Mouse (Mus musculus) heart, embryonic 12.5 days (tissue): ENCODE results near the gene Cnbp. TPM values are rescaled to one million over a fixed set of nuclear protein-coding genes. Genes with fewer than 3 reads are reported as not detected.

Source experiments
- ATAC-seq: fragments of 200-750 bp; cut with Nextera tagmentation; 2 replicates; pipeline ENCODE4 v1.8.0; 2017; ENCODE audit warnings: moderate TSS enrichment, moderate library complexity; ENCODE audit not compliant: insufficient number of reproducible peaks, low FRiP score
- H3K27ac ChIP-seq: fragments of 300-500 bp; sonication (generic); 2 replicates; pipeline ENCODE4 v1.5.1; 2016; ENCODE audit warnings: mild to moderate bottlenecking, moderate library complexity; ENCODE audit not compliant: poor library complexity, severe bottlenecking
- H3K27me3 ChIP-seq: fragments of 300-500 bp; sonication (generic); replicated peaks from 2 replicates; pipeline ENCODE4 v1.6.1; 2016; ENCODE audit warnings: mild to moderate bottlenecking, moderate library complexity
- H3K36me3 ChIP-seq: fragments of 300-500 bp; sonication (generic); 2 replicates; pipeline ENCODE4 v1.6.1; 2016; ENCODE audit warnings: mild to moderate bottlenecking, moderate library complexity
- H3K4me1 ChIP-seq: fragments of 300-500 bp; sonication (generic); replicated peaks from 2 replicates; pipeline ENCODE4 v1.6.1; 2016; ENCODE audit warnings: mild to moderate bottlenecking
- H3K4me2 ChIP-seq: fragments of 300-500 bp; sonication (generic); 2 replicates; pipeline ENCODE4 v1.6.1; 2016; ENCODE audit warnings: mild to moderate bottlenecking, moderate library complexity
- H3K4me3 ChIP-seq: fragments of 300-500 bp; sonication (generic); 2 replicates; pipeline ENCODE4 v1.5.1; 2016; ENCODE audit warnings: mild to moderate bottlenecking
- H3K9ac ChIP-seq: fragments of 300-500 bp; sonication (generic); 2 replicates; pipeline ENCODE4 v1.6.1; 2016; ENCODE audit warnings: mild to moderate bottlenecking, moderate library complexity
- H3K9me3 ChIP-seq: fragments of 300-500 bp; sonication (generic); replicated peaks from 2 replicates; pipeline ENCODE4 v1.6.1; 2016; ENCODE audit warnings: mild to moderate bottlenecking, moderate library complexity
- WGBS: fragments of 180-500 bp; shearing (Covaris S2); methylation state at CpG from one replicate; pipeline ENCODE4 v1.1.7; 2016; 5-methylcytosine and 5-hydroxymethylcytosine counted together
- polyA plus RNA-seq: library from polyadenylated mRNA; unstranded; fragments of >200 nt; fragmentation: Nextera tagmentation; extraction: Ambion mirVana; gene quantifications from 2 replicates; pipeline ENCODE4 v1.2.1, GENCODE M21; 2016

The Cnbp gene
- polyA plus RNA-seq, 1 experiment from 2014 or later: 777 TPM

DNA sequence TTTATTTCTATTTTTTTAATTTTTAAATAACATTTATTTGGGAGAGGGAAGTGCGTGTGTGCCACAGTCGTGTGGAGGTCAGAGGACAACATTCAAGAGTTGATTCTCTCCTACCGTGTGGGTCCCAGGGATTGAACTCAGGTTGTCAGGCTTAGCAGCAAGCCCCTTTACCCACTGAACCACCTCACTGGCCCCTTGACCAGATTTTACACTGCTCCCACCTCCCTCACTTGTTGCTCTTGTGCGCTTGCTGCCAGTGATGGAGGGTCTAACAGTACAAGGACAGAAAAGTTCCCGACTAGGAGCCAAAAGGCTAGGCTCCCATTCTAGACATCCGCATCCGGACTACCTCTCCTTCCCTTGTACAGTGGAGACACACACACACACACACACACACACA is 45.5 kb downstream of the Cnbp start:
- no peak overlapping the region for H3K4me3 ChIP-seq
- WGBS: 87% methylated on average over 7 of the region's 7 CpGs
- no peaks in the 10 kb centered on the region for H3K9me3 ChIP-seq
- ATAC-seq: no peak
- peaks cover 17% of the 10 kb centered on the region for H3K4me1 ChIP-seq
- H3K9ac ChIP-seq: no peak overlapping the region
- no peak overlapping the region for H3K4me2 ChIP-seq
- no peaks in the 10 kb centered on the region for H3K36me3 ChIP-seq
- H3K27me3 ChIP-seq: no peaks in the 10 kb centered on the region
- H3K27ac ChIP-seq: no peak overlapping the region

DNA sequence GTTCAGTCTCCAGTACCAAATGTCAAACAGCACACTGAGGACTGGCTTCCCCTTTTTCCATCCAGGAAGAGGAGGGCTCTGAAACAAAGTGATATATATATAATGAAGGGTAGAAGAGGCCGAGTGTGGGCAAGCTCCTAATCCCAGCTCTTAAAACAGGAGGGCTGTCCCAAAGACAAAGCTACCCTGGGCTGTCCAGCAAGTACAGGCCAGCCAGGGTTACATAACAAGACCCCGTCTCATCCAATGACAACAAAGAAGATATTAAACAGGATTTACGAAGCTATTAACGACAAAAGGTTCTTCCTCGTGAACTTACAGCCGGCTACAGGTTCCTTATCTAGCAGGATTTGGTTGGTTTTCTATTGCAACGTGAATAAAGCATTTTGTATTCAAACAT is 46.0 kb downstream of the Cnbp start:
- Histone ChIP-seq H3K9me3 (no peaks in the 10 kb centered on the region), H3K4me1 (peaks cover 13% of the 10 kb centered on the region; the same call in 1 of the 2 replicates), H3K27me3 (no peaks in the 10 kb centered on the region), H3K4me2 (no peak overlapping the region), H3K27ac (no peak overlapping the region), H3K9ac (no peak overlapping the region), H3K36me3 (no peaks in the 10 kb centered on the region), H3K4me3 (no peak overlapping the region)
- WGBS: 81% methylated on average over 7 of the region's 7 CpGs
- no peak for ATAC-seq

DNA sequence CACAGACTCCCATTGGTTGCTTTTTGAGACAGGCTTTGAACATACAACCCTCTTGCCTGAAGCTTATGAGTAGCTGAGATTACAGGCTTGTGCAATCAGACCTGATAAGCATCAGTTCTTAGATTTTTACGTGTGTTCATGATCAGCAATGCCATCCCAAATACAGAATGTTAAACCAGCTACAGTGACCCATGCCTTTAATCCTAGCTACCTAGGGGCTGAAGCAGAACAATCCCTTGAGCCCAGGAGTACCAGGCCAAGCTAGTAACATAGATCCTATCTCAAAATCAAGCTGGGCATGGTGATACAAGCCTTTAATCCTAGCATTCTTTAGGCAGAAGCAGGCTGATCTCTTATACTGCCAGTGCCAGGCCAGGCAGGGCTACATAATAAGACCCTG is 46.9 kb downstream of the Cnbp start:
- Histone ChIP-seq H3K9me3 (no peaks in the 10 kb centered on the region), H3K4me2 (no peak overlapping the region), H3K27me3 (no peaks in the 10 kb centered on the region), H3K9ac (no peak overlapping the region), H3K4me1 (peaks cover 14% of the 10 kb centered on the region; the same call in 1 of the 2 replicates), H3K4me3 (no peak overlapping the region), H3K36me3 (no peaks in the 10 kb centered on the region), H3K27ac (no peak overlapping the region)
- 85% methylated on average over 1 of the region's 1 CpGs for WGBS
- ATAC-seq: no peak

DNA sequence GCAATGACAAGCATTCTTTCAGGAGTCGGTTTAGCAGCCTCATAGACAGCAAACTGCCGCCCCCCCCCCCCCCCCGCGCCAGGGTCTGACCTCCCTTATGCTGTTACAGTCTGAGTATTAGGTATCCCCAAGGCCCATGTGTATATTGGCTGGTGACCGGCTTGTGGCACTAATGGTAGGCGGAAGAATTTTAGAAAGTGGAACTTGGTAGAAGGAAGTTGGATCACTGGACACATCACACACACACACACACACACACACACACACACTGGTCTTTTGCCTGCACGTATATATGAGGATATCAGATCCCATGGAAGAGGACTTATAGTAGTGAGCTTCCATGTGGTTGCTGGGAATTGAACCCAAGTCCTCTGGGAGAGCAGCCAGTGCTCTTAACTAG is 48.4 kb downstream of the Cnbp start:
- H3K4me1 ChIP-seq: peaks cover 14% of the 10 kb centered on the region; the same call in 1 of the 2 replicates
- no peaks in the 10 kb centered on the region for H3K27me3 ChIP-seq
- ATAC-seq: no peak
- no peak overlapping the region for H3K4me2 ChIP-seq
- WGBS: 83% methylated on average over 7 of the region's 7 CpGs
- no peak overlapping the region for H3K9ac ChIP-seq
- H3K9me3 ChIP-seq: no peaks in the 10 kb centered on the region
- no peak overlapping the region for H3K27ac ChIP-seq
- no peak overlapping the region for H3K4me3 ChIP-seq
- no peaks in the 10 kb centered on the region for H3K36me3 ChIP-seq

DNA sequence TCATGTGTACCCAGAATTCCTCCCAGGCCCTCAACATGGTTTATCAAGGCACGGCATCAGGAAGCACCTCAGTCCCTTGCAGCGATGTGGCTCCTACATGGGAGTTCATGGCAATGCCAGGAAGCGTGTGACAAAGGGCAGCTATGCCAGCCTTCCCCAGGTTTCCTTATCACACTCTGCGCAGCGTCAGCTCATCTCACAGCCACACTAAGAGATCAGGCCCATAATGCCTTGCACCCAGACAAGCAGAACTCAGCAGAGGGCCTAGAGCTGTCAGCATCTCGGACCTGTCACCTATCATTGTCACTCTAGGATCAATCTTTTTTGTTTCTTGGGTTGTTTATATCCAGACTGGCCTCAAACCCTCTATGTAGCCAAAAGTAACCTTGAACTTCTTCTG is 51.3 kb downstream of the Cnbp start:
- Histone ChIP-seq H3K9ac (no peak overlapping the region), H3K4me2 (no peak overlapping the region), H3K4me3 (no peak overlapping the region), H3K9me3 (no peaks in the 10 kb centered on the region), H3K4me1 (peaks cover 11% of the 10 kb centered on the region; the same call in 1 of the 2 replicates), H3K27me3 (no peaks in the 10 kb centered on the region), H3K27ac (no peak overlapping the region), H3K36me3 (no peaks in the 10 kb centered on the region)
- 62% methylated on average over 6 of the region's 6 CpGs for WGBS
- no peak for ATAC-seq

DNA sequence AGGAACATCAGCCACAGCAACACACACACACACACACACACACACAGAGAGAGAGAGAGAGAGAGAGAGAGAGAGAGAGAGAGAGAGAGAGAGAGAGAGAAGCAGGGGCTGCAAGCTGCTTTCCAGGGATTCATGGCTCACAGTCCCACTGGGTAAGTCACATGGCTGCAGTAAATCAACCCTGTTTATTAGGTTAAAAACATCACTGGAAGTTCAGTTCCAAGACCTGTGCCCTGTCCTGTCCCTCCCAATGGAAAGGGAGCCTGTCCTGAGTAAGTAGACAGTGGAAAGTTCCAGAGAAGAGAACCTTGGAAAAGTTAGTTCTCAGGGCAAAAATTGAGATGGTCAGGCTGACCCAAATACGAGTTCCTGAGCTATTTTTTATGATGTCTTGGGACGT is 53.6 kb downstream of the Cnbp start:
- H3K4me1 ChIP-seq: peaks cover 11% of the 10 kb centered on the region
- 51% methylated on average over 2 of the region's 2 CpGs for WGBS
- H3K36me3 ChIP-seq: peaks cover 8% of the 10 kb centered on the region; the same call in 1 of the 2 replicates
- H3K27me3 ChIP-seq: no peaks in the 10 kb centered on the region
- no peak overlapping the region for H3K4me2 ChIP-seq
- no peak overlapping the region for H3K27ac ChIP-seq
- no peak for ATAC-seq
- no peak overlapping the region for H3K9ac ChIP-seq
- H3K9me3 ChIP-seq: no peaks in the 10 kb centered on the region
- no peak overlapping the region for H3K4me3 ChIP-seq

DNA sequence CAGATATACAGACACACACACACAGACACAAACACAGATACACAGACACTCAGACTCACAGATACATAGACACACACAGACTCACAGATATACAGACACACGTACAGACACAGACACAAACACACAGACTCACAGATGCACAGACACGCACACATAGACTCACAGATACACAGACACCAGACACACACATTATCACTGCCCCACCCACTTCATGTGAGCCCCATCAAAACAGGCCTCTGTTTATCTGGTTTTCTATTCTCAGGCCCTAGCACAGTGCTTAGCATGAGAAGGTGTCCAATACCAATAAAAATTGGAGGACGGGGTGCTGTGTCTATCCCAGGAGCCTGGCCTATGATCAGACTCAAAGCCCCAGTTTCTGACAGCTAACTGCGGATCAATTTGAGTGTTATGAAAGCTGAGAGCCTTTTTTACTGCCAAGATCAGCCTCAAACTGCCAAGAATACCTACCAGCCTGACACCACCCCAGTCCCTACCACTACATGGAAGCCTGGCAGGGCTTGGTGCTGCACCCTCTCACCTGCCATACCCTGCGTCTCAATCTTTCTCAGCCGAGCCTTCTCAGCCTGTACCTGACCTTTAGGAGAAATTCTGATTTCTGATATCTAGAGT is 54.5 kb downstream of the Cnbp start:
- H3K4me2 ChIP-seq: no peak overlapping the region
- WGBS: 84% methylated on average over 6 of the region's 6 CpGs
- H3K9ac ChIP-seq: no peak overlapping the region
- no peaks in the 10 kb centered on the region for H3K27me3 ChIP-seq
- H3K27ac ChIP-seq: no peak overlapping the region
- no peak overlapping the region for H3K4me3 ChIP-seq
- no peak for ATAC-seq
- H3K36me3 ChIP-seq: peaks cover 14% of the 10 kb centered on the region; the same call in 1 of the 2 replicates
- H3K4me1 ChIP-seq: peaks cover 13% of the 10 kb centered on the region
- no peaks in the 10 kb centered on the region for H3K9me3 ChIP-seq

DNA sequence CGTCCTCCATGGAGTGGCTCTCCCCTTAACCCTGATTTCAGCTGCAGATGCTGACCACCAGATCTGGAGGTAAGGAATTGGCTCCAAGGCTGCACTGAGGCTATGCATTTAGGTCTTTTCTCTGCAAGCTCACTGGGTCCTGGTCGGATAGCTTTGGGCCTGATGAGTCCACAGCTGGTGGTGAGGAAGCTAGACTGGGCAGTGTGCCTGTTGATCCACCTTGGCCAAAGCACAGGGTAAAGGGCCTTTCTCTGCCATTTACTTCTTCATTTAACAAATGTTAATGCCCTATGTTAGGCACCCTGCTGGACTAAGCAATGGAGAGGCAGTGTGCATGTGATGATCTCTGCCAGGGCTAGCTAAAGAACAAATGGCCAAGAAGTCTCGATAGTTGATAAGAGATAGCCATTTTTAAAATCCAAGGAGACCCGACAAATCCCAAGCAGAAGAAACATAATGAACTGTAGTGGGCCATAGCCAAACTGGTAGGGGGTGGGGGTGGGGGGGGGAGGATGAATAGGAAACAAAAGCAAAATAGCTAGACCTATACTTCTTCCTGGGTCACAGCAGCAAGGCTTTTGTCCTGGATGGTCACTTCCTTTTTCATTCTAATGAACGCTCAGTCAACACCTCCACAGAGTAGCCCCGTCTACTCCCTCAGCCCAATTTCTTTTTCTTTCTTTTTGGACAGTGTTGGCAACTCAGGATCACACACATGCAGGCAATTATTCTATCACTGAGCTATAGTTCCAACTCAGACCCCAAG is 55.3 kb downstream of the Cnbp start:
- no peak overlapping the region for H3K9ac ChIP-seq
- H3K4me2 ChIP-seq: no peak overlapping the region
- H3K27ac ChIP-seq: no peak overlapping the region
- no peaks in the 10 kb centered on the region for H3K9me3 ChIP-seq
- H3K4me3 ChIP-seq: no peak overlapping the region
- 65% methylated on average over 6 of the region's 6 CpGs for WGBS
- H3K27me3 ChIP-seq: no peaks in the 10 kb centered on the region
- peaks cover 21% of the 10 kb centered on the region for H3K4me1 ChIP-seq
- H3K36me3 ChIP-seq: peaks cover 14% of the 10 kb centered on the region; the same call in 1 of the 2 replicates
- ATAC-seq: no peak

DNA sequence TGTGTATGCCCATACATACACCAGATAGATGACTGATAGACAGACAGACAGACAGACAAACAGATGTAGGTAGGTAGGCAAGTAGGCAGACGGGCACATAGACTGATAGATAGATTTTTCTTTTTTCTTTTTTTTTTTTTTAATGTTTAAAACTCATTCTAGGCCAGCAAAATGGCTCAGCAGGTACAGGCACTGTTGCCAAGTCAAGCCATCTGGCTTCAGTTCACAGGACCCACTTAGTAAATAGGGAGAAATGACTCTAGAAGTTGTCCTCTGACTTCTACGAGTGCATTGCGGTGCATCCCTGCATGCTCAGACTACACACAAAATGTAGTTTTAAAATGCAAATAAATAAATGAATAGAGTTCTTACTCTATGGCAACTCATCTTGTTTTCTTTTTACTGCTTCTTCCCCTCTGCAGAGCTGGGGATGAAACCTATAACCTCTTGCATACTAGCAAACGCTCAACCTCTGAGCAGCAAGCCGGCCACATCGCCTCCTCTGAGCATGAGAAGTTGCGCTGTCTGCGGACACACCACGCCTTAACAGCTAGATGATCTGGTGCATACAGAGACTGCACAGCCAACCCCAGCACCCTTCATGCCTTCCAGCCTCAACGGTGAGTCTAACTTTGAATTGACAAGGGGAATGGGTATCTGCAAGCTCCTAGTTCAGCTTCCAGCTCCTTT is 56.9 kb downstream of the Cnbp start:
- Histone ChIP-seq H3K9me3 (no peaks in the 10 kb centered on the region), H3K27ac (no peak overlapping the region), H3K4me1 (peaks cover 31% of the 10 kb centered on the region), H3K4me2 (no peak overlapping the region), H3K4me3 (no peak overlapping the region), H3K36me3 (peaks cover 14% of the 10 kb centered on the region; the same call in 1 of the 2 replicates), H3K9ac (no peak overlapping the region), H3K27me3 (no peaks in the 10 kb centered on the region)
- no peak for ATAC-seq
- WGBS: 88% methylated on average over 10 of the region's 10 CpGs
